Mouse (Mus musculus) inflammation-experienced regulatory T-cells, adult 16 weeks (primary cell): ENCODE measurements around the gene Kti12. TPM values are rescaled to one million over a fixed set of nuclear protein-coding genes. Genes with fewer than 3 reads are reported as not detected.

Experiments
- polyA plus RNA-seq: library from polyadenylated mRNA; unstranded; fragments of 100-300 nt; shearing (Covaris generic); gene quantifications from one replicate; pipeline ENCODE4 v1.2.1, GENCODE M21; 2017

Gene Kti12
- polyA plus RNA-seq, result 28.8 TPM

GRCm38 (mm10) chr4:108847715-108848504 is at the start of gene Kti12:
Gene Kti12 (plus strand): TSS chr4:108847785.

GRCm38 (mm10) chr4:108832916-108833827 is 14.4 kb upstream of the Kti12 start, which contains the start of gene Btf3l4:
Gene Btf3l4 (minus strand): TSS chr4:108833614.

DNA sequence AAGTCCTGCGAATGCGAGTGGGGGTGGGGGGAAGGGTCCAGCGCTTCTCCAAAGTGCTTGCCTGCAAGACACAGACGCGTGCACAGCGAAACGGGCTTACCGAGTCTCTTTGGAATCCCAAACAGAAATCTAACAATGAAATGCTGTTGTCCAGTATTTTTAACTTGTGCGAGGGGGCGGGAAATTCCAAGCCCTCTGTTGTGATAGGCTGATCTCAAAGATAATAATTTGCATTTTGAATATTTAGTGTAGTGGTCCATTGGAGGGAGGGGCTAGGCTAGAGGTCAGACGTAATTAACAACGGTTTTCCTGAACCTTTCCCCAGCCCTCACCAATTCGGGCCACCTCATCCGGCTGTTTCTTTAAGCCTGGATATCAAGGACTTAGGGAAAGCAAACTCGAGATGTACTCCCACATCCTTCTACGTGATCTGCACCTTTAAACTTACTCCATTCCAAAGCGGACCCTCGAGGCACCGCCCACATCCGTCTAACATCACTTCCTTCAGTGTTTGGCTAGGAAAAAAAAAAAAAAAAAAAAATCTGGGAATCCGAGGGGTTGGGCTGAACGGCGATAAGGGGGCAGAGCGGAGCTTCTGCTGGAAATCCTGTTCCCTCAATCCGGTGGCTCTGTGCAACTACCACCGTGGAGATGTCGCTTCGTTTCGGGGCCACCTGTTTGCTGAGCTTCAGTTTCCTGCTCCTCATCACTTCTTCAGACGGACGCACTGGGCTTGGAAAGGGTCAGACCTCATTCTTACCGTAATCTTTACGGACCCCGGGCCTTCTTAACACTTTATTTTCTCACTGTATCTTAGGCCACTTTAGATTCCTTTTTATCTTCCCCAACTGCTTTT is 13.2 kb upstream of the Kti12 start, which contains the start of gene Txndc12:
Gene Txndc12, plus strand, starts transcription at position 487 of the 856 bp plus-strand sequence.

DNA sequence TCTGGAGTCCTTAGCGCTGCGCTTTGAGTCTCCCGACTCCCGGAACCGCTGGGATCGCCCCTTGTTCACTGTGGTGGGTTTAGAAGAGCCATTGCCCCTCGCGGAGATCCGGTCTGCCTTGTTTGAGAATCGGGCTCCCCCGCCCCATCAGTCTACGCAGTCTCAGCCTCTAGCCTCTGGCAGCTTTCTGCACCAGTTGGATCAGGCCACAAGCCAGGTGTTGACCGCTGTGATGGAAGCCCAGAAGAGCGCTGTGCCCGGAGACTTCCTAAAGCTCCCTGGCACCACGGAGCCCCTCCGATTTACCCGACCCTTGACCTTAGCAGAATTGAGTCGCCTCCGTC is 892 bp downstream of the Kti12 start, which contains the start of gene A730015C16Rik:
Gene A730015C16Rik, minus strand, starts transcription at position 115 of the 344 bp plus-strand sequence.

DNA sequence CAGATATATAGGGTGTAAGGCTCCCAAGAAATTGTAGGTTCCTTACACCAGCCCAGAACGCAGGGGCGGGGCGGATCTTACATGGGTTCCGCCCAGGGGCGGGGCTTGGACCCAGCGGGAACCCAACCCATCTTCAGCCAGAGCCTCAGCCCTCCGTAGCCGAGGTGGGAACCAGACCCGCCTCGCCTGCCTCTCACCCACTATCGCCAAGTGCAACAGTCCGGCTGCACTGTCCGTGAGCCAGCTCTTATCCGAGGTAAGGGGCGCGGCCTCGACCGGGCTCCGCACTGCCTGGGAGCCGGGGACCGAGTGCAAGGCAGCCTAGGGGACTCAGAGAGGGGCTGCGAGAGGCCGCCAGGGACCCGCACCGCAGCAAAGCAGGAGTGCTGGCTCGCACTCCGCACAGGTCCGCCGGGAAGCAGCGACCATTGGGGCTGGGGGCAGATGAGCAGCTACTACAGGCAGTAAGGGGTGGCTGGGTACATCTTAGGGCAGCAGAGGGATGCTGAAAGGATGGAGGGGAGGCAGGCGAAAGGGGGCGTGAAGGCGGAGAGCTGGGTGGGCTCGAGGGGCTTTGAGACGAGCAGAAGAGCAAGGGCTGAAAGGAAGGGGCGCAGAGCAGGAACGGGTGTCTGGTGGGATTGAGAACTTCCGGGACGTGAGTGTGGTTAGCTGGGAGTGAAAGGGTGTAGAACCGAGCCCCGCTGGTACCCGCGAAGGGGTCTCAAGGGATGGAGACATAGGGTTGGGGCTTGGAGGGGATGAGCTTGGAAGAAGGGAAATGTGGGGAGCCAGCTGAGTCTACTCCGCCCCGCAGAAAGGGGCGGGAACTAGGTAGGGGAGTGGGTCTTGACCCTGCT is 31.6 kb downstream of the Kti12 start, which contains the start of gene Rab3b:
Gene Rab3b, plus strand, starts transcription at position 101 of the 860 bp plus-strand sequence.

Other genes with a start within 250 kb of the Kti12 start
- 110 TPM for gene Cc2d1b, start 227.8 kb upstream of the Kti12 start, polyA plus RNA-seq
- gene 3110021N24Rik, start 128.1 kb upstream of the Kti12 start, polyA plus RNA-seq, result not detected
- gene Zfyve9, start 67.0 kb upstream of the Kti12 start, polyA plus RNA-seq, result 0.21 TPM
- gene Btf3l4, start 14.2 kb upstream of the Kti12 start, polyA plus RNA-seq, result 58.6 TPM
- 32.1 TPM for gene Txndc12, start 13.2 kb upstream of the Kti12 start, polyA plus RNA-seq
- gene A730015C16Rik, start 834 bp downstream of the Kti12 start, polyA plus RNA-seq, result 0.63 TPM
- gene Rab3b, start 31.3 kb downstream of the Kti12 start, polyA plus RNA-seq, result 0.18 TPM
- gene Nrd1, start 152.9 kb downstream of the Kti12 start, polyA plus RNA-seq, result 145 TPM